Mouse (Mus musculus): Measurements from ENCODE around the gene Zfp143. TPM values are rescaled to one million over a fixed set of nuclear protein-coding genes. Genes with fewer than 3 reads are reported as not detected.

The Zfp143 gene
- polyA plus RNA-seq, 1 experiment from 2014 or later = 23.1 TPM

GRCm38 (mm10) chr7:110108967-110109610 is 48.1 kb downstream of the Zfp143 start:
- no peaks in the 10 kb centered on the region for H3K27me3 ChIP-seq (replicated peaks; ENCODE audit: control insufficient read depth, insufficient read depth, low read length)

GRCm38 (mm10) chr7:110110061-110110656 is 49.1 kb downstream of the Zfp143 start:
- WGBS = 39% methylated on average over 4 of the region's 4 CpGs
- ATAC-seq = peak; percentile 72; the same call in 1 of the 2 replicates
- H3K9me3 ChIP-seq (ENCODE audit: control insufficient read depth, low read length) = no peaks in the 10 kb centered on the region
- peaks cover 8% of the 10 kb centered on the region for H3K4me1 ChIP-seq (replicated peaks; ENCODE audit: control insufficient read depth, insufficient read depth, low read length)
- no peak overlapping the region for H3K4me3 ChIP-seq (replicated peaks; ENCODE audit: low read length)
- no peaks in the 10 kb centered on the region for H3K27me3 ChIP-seq (replicated peaks; ENCODE audit: control insufficient read depth, insufficient read depth, low read length)
- H3K4me2 ChIP-seq (ENCODE audit: low read length) = no peak overlapping the region
- H3K27ac ChIP-seq (ENCODE audit: low read length) = peak overlapping the region; percentile 47; the same call in 1 of the 2 replicates
- H3K36me3 ChIP-seq (ENCODE audit: control insufficient read depth, insufficient read depth) = no peaks in the 10 kb centered on the region
- H3K9ac ChIP-seq (replicated peaks; ENCODE audit: low read depth, low read length) = no peak overlapping the region

More at GRCm38 (mm10) chr7:110108967-110109610, 48.1 kb downstream of the Zfp143 start:
- H3K4me3 ChIP-seq (replicated peaks; ENCODE audit: low read length) = no peak overlapping the region
- H3K4me1 ChIP-seq (replicated peaks; ENCODE audit: control insufficient read depth, insufficient read depth, low read length) = peaks cover 8% of the 10 kb centered on the region
- 17% methylated on average over 11 of the region's 11 CpGs for WGBS
- no peak overlapping the region for H3K9ac ChIP-seq (replicated peaks; ENCODE audit: low read depth, low read length)
- no peak for ATAC-seq
- H3K9me3 ChIP-seq (ENCODE audit: control insufficient read depth, low read length) = no peaks in the 10 kb centered on the region
- no peaks in the 10 kb centered on the region for H3K36me3 ChIP-seq (ENCODE audit: control insufficient read depth, insufficient read depth)
- no peak overlapping the region for H3K4me2 ChIP-seq (ENCODE audit: low read length)
- no peak overlapping the region for H3K27ac ChIP-seq (ENCODE audit: low read length)

GRCm38 (mm10) chr7:110114699-110115098 is 53.7 kb downstream of the Zfp143 start:
- Histone ChIP-seq H3K4me1 (replicated peaks; ENCODE audit: control insufficient read depth, insufficient read depth, low read length) (peaks cover 6% of the 10 kb centered on the region), H3K9me3 (ENCODE audit: control insufficient read depth, low read length) (no peaks in the 10 kb centered on the region), H3K36me3 (ENCODE audit: control insufficient read depth, insufficient read depth) (no peaks in the 10 kb centered on the region), H3K27ac (ENCODE audit: low read length) (no peak overlapping the region), H3K27me3 (replicated peaks; ENCODE audit: control insufficient read depth, insufficient read depth, low read length) (no peaks in the 10 kb centered on the region), H3K4me3 (replicated peaks; ENCODE audit: low read length) (no peak overlapping the region), H3K9ac (replicated peaks; ENCODE audit: low read depth, low read length) (no peak overlapping the region), H3K4me2 (ENCODE audit: low read length) (no peak overlapping the region)
- ATAC-seq = no peak
- 75% methylated on average over 5 of the region's 5 CpGs for WGBS

- H3K4me1 ChIP-seq (replicated peaks; ENCODE audit: control insufficient read depth, insufficient read depth, low read length) = peaks cover 3% of the 10 kb centered on the region; the same call in 1 of the 2 replicates
- no peak overlapping the region for H3K4me2 ChIP-seq (ENCODE audit: low read length)
- no peaks in the 10 kb centered on the region for H3K9me3 ChIP-seq (ENCODE audit: control insufficient read depth, low read length)
- H3K4me3 ChIP-seq (replicated peaks; ENCODE audit: low read length) = no peak overlapping the region
- H3K27ac ChIP-seq (ENCODE audit: low read length) = no peak overlapping the region
- ATAC-seq = no peak
- H3K36me3 ChIP-seq (ENCODE audit: control insufficient read depth, insufficient read depth) = no peaks in the 10 kb centered on the region
- no peaks in the 10 kb centered on the region for H3K27me3 ChIP-seq (replicated peaks; ENCODE audit: control insufficient read depth, insufficient read depth, low read length)
- 8% methylated on average over 1 of the region's 1 CpGs for WGBS
- H3K9ac ChIP-seq (replicated peaks; ENCODE audit: low read depth, low read length) = no peak overlapping the region
These were observed 55.8 kb downstream of the Zfp143 start for GRCm38 (mm10) chr7:110116731-110117291.

GRCm38 (mm10) chr7:110118448-110118847 is 57.4 kb downstream of the Zfp143 start:
- H3K4me2 ChIP-seq (ENCODE audit: low read length) = no peak overlapping the region
- no peaks in the 10 kb centered on the region for H3K9me3 ChIP-seq (ENCODE audit: control insufficient read depth, low read length)
- H3K27me3 ChIP-seq (replicated peaks; ENCODE audit: control insufficient read depth, insufficient read depth, low read length) = no peaks in the 10 kb centered on the region
- no peak overlapping the region for H3K4me3 ChIP-seq (replicated peaks; ENCODE audit: low read length)
- ATAC-seq = no peak
- H3K36me3 ChIP-seq (ENCODE audit: control insufficient read depth, insufficient read depth) = no peaks in the 10 kb centered on the region
- WGBS = 83% methylated on average over 2 of the region's 2 CpGs
- H3K27ac ChIP-seq (ENCODE audit: low read length) = no peak overlapping the region
- H3K9ac ChIP-seq (replicated peaks; ENCODE audit: low read depth, low read length) = no peak overlapping the region
- H3K4me1 ChIP-seq (replicated peaks; ENCODE audit: control insufficient read depth, insufficient read depth, low read length) = peaks cover 8% of the 10 kb centered on the region

GRCm38 (mm10) chr7:110120157-110120784 is 59.3 kb downstream of the Zfp143 start:
- WGBS = 87% methylated on average over 2 of the region's 2 CpGs
- no peak for ATAC-seq
- H3K4me2 ChIP-seq (ENCODE audit: low read length) = no peak overlapping the region

GRCm38 (mm10) chr7:110121162-110121515 is 60.1 kb downstream of the Zfp143 start:
- Histone ChIP-seq H3K4me3 (replicated peaks; ENCODE audit: low read length) (peak overlapping the region; percentile 70), H3K36me3 (ENCODE audit: control insufficient read depth, insufficient read depth) (no peaks in the 10 kb centered on the region), H3K27ac (ENCODE audit: low read length) (peak overlapping the region; percentile 21; the same call in 1 of the 2 replicates), H3K9ac (replicated peaks; ENCODE audit: low read depth, low read length) (peak overlapping the region; percentile 71), H3K9me3 (ENCODE audit: control insufficient read depth, low read length) (no peaks in the 10 kb centered on the region), H3K4me1 (replicated peaks; ENCODE audit: control insufficient read depth, insufficient read depth, low read length) (peaks cover 8% of the 10 kb centered on the region), H3K27me3 (replicated peaks; ENCODE audit: control insufficient read depth, insufficient read depth, low read length) (no peaks in the 10 kb centered on the region), H3K4me2 (ENCODE audit: low read length) (peak overlapping the region; percentile 88)
- ATAC-seq = no peak
- WGBS = 1% methylated on average over 9 of the region's 9 CpGs

More at GRCm38 (mm10) chr7:110120157-110120784, 59.3 kb downstream of the Zfp143 start:
- H3K4me3 ChIP-seq (replicated peaks; ENCODE audit: low read length) = no peak overlapping the region
- no peak overlapping the region for H3K27ac ChIP-seq (ENCODE audit: low read length)
- H3K27me3 ChIP-seq (replicated peaks; ENCODE audit: control insufficient read depth, insufficient read depth, low read length) = no peaks in the 10 kb centered on the region
- no peak overlapping the region for H3K9ac ChIP-seq (replicated peaks; ENCODE audit: low read depth, low read length)
- H3K4me1 ChIP-seq (replicated peaks; ENCODE audit: control insufficient read depth, insufficient read depth, low read length) = peaks cover 8% of the 10 kb centered on the region
- no peaks in the 10 kb centered on the region for H3K9me3 ChIP-seq (ENCODE audit: control insufficient read depth, low read length)
- H3K36me3 ChIP-seq (ENCODE audit: control insufficient read depth, insufficient read depth) = no peaks in the 10 kb centered on the region

- peaks cover 8% of the 10 kb centered on the region for H3K4me1 ChIP-seq (replicated peaks; ENCODE audit: control insufficient read depth, insufficient read depth, low read length)
- no peaks in the 10 kb centered on the region for H3K36me3 ChIP-seq (ENCODE audit: control insufficient read depth, insufficient read depth)
- under 1% methylated on average over 77 of the region's 81 CpGs for WGBS
- H3K27ac ChIP-seq (ENCODE audit: low read length) = peak within 1 kb of the TSS; percentile 87
- H3K27me3 ChIP-seq (replicated peaks; ENCODE audit: control insufficient read depth, insufficient read depth, low read length) = no peaks in the 10 kb centered on the region
- peak within 1 kb of the TSS; percentile 71 for H3K9ac ChIP-seq (replicated peaks; ENCODE audit: low read depth, low read length)
- no peaks in the 10 kb centered on the region for H3K9me3 ChIP-seq (ENCODE audit: control insufficient read depth, low read length)
- ATAC-seq = peak; percentile 98
- H3K4me3 ChIP-seq (replicated peaks; ENCODE audit: low read length) = peak within 1 kb of the TSS; percentile 70
- peak within 1 kb of the TSS; percentile 88 for H3K4me2 ChIP-seq (ENCODE audit: low read length)
These were observed 60.7 kb downstream of the Zfp143 start, which contains the start of gene Wee1 for GRCm38 (mm10) chr7:110121516-110122288. TSS of gene Wee1 (plus strand) at chr7:110122046.

GRCm38 (mm10) chr7:110122289-110122564 is 61.2 kb downstream of the Zfp143 start:
- Histone ChIP-seq H3K4me3 (replicated peaks; ENCODE audit: low read length) (peak overlapping the region; percentile 70), H3K9ac (replicated peaks; ENCODE audit: low read depth, low read length) (peak overlapping the region; percentile 64), H3K36me3 (ENCODE audit: control insufficient read depth, insufficient read depth) (no peaks in the 10 kb centered on the region), H3K4me2 (ENCODE audit: low read length) (peak overlapping the region; percentile 88), H3K27ac (ENCODE audit: low read length) (peak overlapping the region; percentile 87), H3K27me3 (replicated peaks; ENCODE audit: control insufficient read depth, insufficient read depth, low read length) (no peaks in the 10 kb centered on the region), H3K4me1 (replicated peaks; ENCODE audit: control insufficient read depth, insufficient read depth, low read length) (peaks cover 8% of the 10 kb centered on the region), H3K9me3 (ENCODE audit: control insufficient read depth, low read length) (no peaks in the 10 kb centered on the region)
- no peak for ATAC-seq
- WGBS = 1% methylated on average over 23 of the region's 27 CpGs

All from forebrain, embryonic 16.5 days (tissue).